Mouse (Mus musculus): ENCODE data around the gene Pdcl.

The Pdcl gene

GRCm38 (mm10) chr2:37358633-37359540, at the start of gene Pdcl:
Gene Pdcl, minus strand, starts transcription at chr2:37359332.
- peak; percentile 83 to 89 for DNase-seq (ENCODE audit: low read depth in 2 of 2, low spot score in 2 of 2)

GRCm38 (mm10) chr2:37395539-37395938, 36.4 kb upstream of the Pdcl start:
- DNase-seq (ENCODE audit: low read depth in 2 of 2, low spot score in 2 of 2) = no peak

GRCm38 (mm10) chr2:37382921-37383320, 23.8 kb upstream of the Pdcl start:
- DNase-seq (ENCODE audit: low read depth in 2 of 2, low spot score in 2 of 2) = no peak

- DNase-seq (ENCODE audit: low read depth in 2 of 2, low spot score in 2 of 2) = peak; percentile 37 to 64
Observed at GRCm38 (mm10) chr2:37380189-37380588, 21.1 kb upstream of the Pdcl start.

- no peak for DNase-seq (ENCODE audit: low read depth in 2 of 2, low spot score in 2 of 2)
Observed at GRCm38 (mm10) chr2:37376018-37376417, 16.9 kb upstream of the Pdcl start.

GRCm38 (mm10) chr2:37370651-37371050, 11.5 kb upstream of the Pdcl start:
- no peak for DNase-seq (ENCODE audit: low read depth in 2 of 2, low spot score in 2 of 2)

GRCm38 (mm10) chr2:37359908-37360307, 776 bp upstream of the Pdcl start:
- DNase-seq (ENCODE audit: low read depth in 2 of 2, low spot score in 2 of 2) = no peak

- DNase-seq (ENCODE audit: low read depth in 2 of 2, low spot score in 2 of 2) = no peak
Observed at GRCm38 (mm10) chr2:37355571-37355970, 3.6 kb downstream of the Pdcl start.

GRCm38 (mm10) chr2:37351671-37352070, 7.5 kb downstream of the Pdcl start:
- no peak for DNase-seq (ENCODE audit: low read depth in 2 of 2, low spot score in 2 of 2)

GRCm38 (mm10) chr2:37338497-37339187, 20.5 kb downstream of the Pdcl start:
- DNase-seq (ENCODE audit: low read depth in 2 of 2, low spot score in 2 of 2) = no peak

GRCm38 (mm10) chr2:37333321-37333720, 25.8 kb downstream of the Pdcl start:
- DNase-seq (ENCODE audit: low read depth in 2 of 2, low spot score in 2 of 2) = no peak

- DNase-seq (ENCODE audit: low read depth in 2 of 2, low spot score in 2 of 2) = no peak
Observed at GRCm38 (mm10) chr2:37326215-37326614, 32.9 kb downstream of the Pdcl start, which contains the start of gene Olfr368. Gene Olfr368, plus strand, starts transcription at chr2:37326515.

All from CD8-positive naive resting alpha-beta T cell, adult 2 months (primary cell).